ENCODE assay signal across 7 mouse cellular contexts in the genomic region with DNA sequence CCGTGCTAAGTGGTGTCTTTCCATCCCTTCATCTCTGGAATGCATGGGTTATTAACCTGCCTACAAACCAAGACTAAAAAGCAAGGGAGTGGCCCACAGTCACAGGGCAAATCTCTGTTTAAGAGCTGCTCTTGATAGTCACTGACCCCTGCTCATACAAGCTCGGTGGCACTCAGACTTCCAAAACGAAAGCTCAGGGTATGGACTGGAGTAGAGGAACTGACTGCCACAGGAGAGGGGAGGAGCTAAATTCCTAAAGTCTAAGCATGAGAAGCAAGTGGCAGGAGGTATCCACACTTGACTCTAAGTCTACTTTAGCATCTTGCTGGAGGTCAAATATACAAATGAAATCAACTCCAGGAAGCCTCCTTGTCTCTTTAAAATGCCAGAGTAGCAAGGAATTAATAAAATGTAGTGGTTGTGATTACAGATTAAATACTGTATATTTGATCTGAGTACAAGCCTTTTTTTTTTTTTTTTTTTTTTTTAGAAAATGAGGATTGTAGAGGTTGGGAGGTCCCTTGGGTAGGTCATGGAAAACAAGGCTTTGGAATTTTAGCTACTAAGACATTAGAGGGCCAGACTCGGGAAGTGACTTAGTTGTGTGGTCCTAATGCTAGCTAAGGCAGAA. TPM values are rescaled to one million over a fixed set of nuclear protein-coding genes. Genes with fewer than 3 reads are reported as not detected.
DNase-seq lines count a peak whose midpoint lies in the region; ATAC-seq and TF ChIP-seq lines count a peak whose summit lies in the region.

No protein-coding gene starts in this region.

- no peaks in the 10 kb centered on the region for H3K27me3 ChIP-seq in embryonic facial prominence, embryonic 15.5 days
- H3K27me3 ChIP-seq in limb, embryonic 14.5 days (ENCODE audit: control insufficient read depth, insufficient read depth, low read length), result no peaks in the 10 kb centered on the region
- H3K27me3 ChIP-seq in stomach, embryonic 16.5 days (ENCODE audit: control insufficient read depth, insufficient read depth, low read length), result no peaks in the 10 kb centered on the region

- H3K4me2 ChIP-seq in embryonic facial prominence, embryonic 15.5 days (replicated peaks), result peak overlapping the region; percentile 77
- peak overlapping the region; percentile 76 for H3K4me2 ChIP-seq in limb, embryonic 14.5 days (replicated peaks; ENCODE audit: low read depth, low read length, severe bottlenecking)
- peak overlapping the region; percentile 82; the same call in 1 of the 2 replicates for H3K4me2 ChIP-seq in stomach, embryonic 16.5 days (ENCODE audit: low read depth, low read length)

- peak; percentile 15 for DNase-seq in lung, postnatal 36 days
- DNase-seq in lung, postnatal 14 days, result no peak
- no peak for DNase-seq in limb, embryonic 14.5 days (ENCODE audit: low spot score)
- no peak for DNase-seq in left cerebral cortex, adult 8-10 months (ENCODE audit: low spot score in 2 of 2)

- 49% methylated on average over 4 of the region's 4 CpGs for WGBS in embryonic facial prominence, embryonic 15.5 days
- WGBS in limb, embryonic 14.5 days, result 52% methylated on average over 4 of the region's 4 CpGs
- WGBS in stomach, embryonic 16.5 days, result 38% methylated on average over 4 of the region's 4 CpGs

- 0 out of 2 replicates have a peak, but pooled peaks have one; percentile 15 for ATAC-seq in embryonic facial prominence, embryonic 15.5 days (ENCODE audit: insufficient number of reproducible peaks, low FRiP score, low TSS enrichment, low read depth)
- 0 out of 2 replicates have a peak, but pooled peaks have one; percentile 19 for ATAC-seq in limb, embryonic 14.5 days (ENCODE audit: low FRiP score, low read depth)
- no peak for ATAC-seq in stomach, embryonic 16.5 days (ENCODE audit: insufficient read depth, low FRiP score)
- no peak; the same call in 1 of the 2 replicates for ATAC-seq in monocyte, adult 5-6 weeks (replicated peaks; ENCODE audit: insufficient number of reproducible peaks, low FRiP score, low TSS enrichment, poor library complexity, severe bottlenecking)

- no peak overlapping the region for H3K9ac ChIP-seq in embryonic facial prominence, embryonic 15.5 days
- H3K9ac ChIP-seq in limb, embryonic 14.5 days (ENCODE audit: low read depth, low read length, severe bottlenecking), result no peak overlapping the region; the same call in 1 of the 2 replicates
- peak overlapping the region; percentile 71; the same call in 1 of the 2 replicates for H3K9ac ChIP-seq in stomach, embryonic 16.5 days (ENCODE audit: low read length)

- H3K27ac ChIP-seq in embryonic facial prominence, embryonic 15.5 days (replicated peaks), result no peak overlapping the region
- no peak overlapping the region for H3K27ac ChIP-seq in limb, embryonic 14.5 days (replicated peaks; ENCODE audit: low read depth, low read length)
- H3K27ac ChIP-seq in stomach, embryonic 16.5 days (ENCODE audit: low read length), result no peak overlapping the region

- peaks cover 8% of the 10 kb centered on the region for H3K4me1 ChIP-seq in embryonic facial prominence, embryonic 15.5 days
- H3K4me1 ChIP-seq in limb, embryonic 14.5 days (ENCODE audit: control insufficient read depth, insufficient read depth, low read length), result no peaks in the 10 kb centered on the region
- peaks cover 8% of the 10 kb centered on the region; the same call in 1 of the 2 replicates for H3K4me1 ChIP-seq in stomach, embryonic 16.5 days (ENCODE audit: control insufficient read depth, insufficient read depth, low read length)

- H3K4me3 ChIP-seq in embryonic facial prominence, embryonic 15.5 days (replicated peaks), result peak overlapping the region; percentile 42
- peak overlapping the region; percentile 37; the same call in 1 of the 2 replicates for H3K4me3 ChIP-seq in limb, embryonic 14.5 days (replicated peaks; ENCODE audit: low read length)
- peak overlapping the region; percentile 49 for H3K4me3 ChIP-seq in stomach, embryonic 16.5 days (replicated peaks; ENCODE audit: low read length)

- no peaks in the 10 kb centered on the region for H3K36me3 ChIP-seq in embryonic facial prominence, embryonic 15.5 days
- H3K36me3 ChIP-seq in limb, embryonic 14.5 days (ENCODE audit: control insufficient read depth, insufficient read depth, low read length), result no peaks in the 10 kb centered on the region
- no peaks in the 10 kb centered on the region for H3K36me3 ChIP-seq in stomach, embryonic 16.5 days (ENCODE audit: control insufficient read depth, insufficient read depth, low read length)

- no peak for TF ChIP-seq POLR2A in limb, embryonic 14.5 days (IDR thresholded peaks at IDR 0.05; ENCODE audit: borderline replicate concordance, extremely low read depth, insufficient read depth, insufficient read length)

- no peaks in the 10 kb centered on the region for H3K9me3 ChIP-seq in embryonic facial prominence, embryonic 15.5 days (replicated peaks)
- H3K9me3 ChIP-seq in limb, embryonic 14.5 days (ENCODE audit: control insufficient read depth, low read length), result no peaks in the 10 kb centered on the region
- no peaks in the 10 kb centered on the region for H3K9me3 ChIP-seq in stomach, embryonic 16.5 days (replicated peaks; ENCODE audit: control insufficient read depth, low read length)

RNA-seq across cellular contexts. Expression of a gene that starts 20.4 kb away (rescaled TPM):
- polyA plus RNA-seq in embryonic facial prominence, embryonic 15.5 days (2015; fragmentation: Nextera tagmentation; extraction: Ambion mirVana), result 0.21 and 0.41 TPM in 2 replicates
- 0.36 and 0.45 TPM in 2 replicates for polyA plus RNA-seq in limb, embryonic 14.5 days (2012; rRNA removed)
- polyA plus RNA-seq in limb, embryonic 14.5 days (2014; fragmentation: Nextera tagmentation; extraction: Ambion mirVana), result 0.22 and 0.33 TPM in 2 replicates
- 0.66 and 0.86 TPM in 2 replicates for polyA plus RNA-seq in stomach, embryonic 16.5 days (2015; fragmentation: Nextera tagmentation; extraction: Ambion mirVana)
- under 1 TPM; 0.44 to 0.71 (median 0.64) TPM for total RNA-seq in left cerebral cortex, adult 8-10 months (2022)
- 5.9 to 10.5 TPM (median 6.7 TPM) in 3 replicates for total RNA-seq in monocyte, adult 5-6 weeks (2017)

RNA-seq across cellular contexts. Expression of a gene that starts 23.3 kb away (rescaled TPM):
- 105 and 109 TPM in 2 replicates for polyA plus RNA-seq in embryonic facial prominence, embryonic 15.5 days (2015; fragmentation: Nextera tagmentation; extraction: Ambion mirVana)
- polyA plus RNA-seq in limb, embryonic 14.5 days (2012; rRNA removed), result 69.5 and 70.1 TPM in 2 replicates
- polyA plus RNA-seq in limb, embryonic 14.5 days (2014; fragmentation: Nextera tagmentation; extraction: Ambion mirVana), result 106 and 114 TPM in 2 replicates
- polyA plus RNA-seq in stomach, embryonic 16.5 days (2015; fragmentation: Nextera tagmentation; extraction: Ambion mirVana), result 73.0 and 79.4 TPM in 2 replicates
- total RNA-seq in left cerebral cortex, adult 8-10 months (2022), result 10 to 100 TPM; 53.6 to 58.5 (median 55.7) TPM
- 14.6 to 25.9 TPM (median 16.7 TPM) in 3 replicates for total RNA-seq in monocyte, adult 5-6 weeks (2017)

RNA-seq across cellular contexts. Expression of a gene that starts 42.9 kb away (rescaled TPM):
- polyA plus RNA-seq in embryonic facial prominence, embryonic 15.5 days (2015; fragmentation: Nextera tagmentation; extraction: Ambion mirVana), result 0.49 and 0.60 TPM in 2 replicates
- polyA plus RNA-seq in limb, embryonic 14.5 days (2012; rRNA removed), result 0.85 and 1.1 TPM in 2 replicates
- 0.36 and 0.41 TPM in 2 replicates for polyA plus RNA-seq in limb, embryonic 14.5 days (2014; fragmentation: Nextera tagmentation; extraction: Ambion mirVana)
- 2.3 and 2.6 TPM in 2 replicates for polyA plus RNA-seq in stomach, embryonic 16.5 days (2015; fragmentation: Nextera tagmentation; extraction: Ambion mirVana)
- 1 to 10 TPM in 3 of 4 experiments, under 1 TPM in 1; 0.78 to 2.0 (median 1.9) TPM for total RNA-seq in left cerebral cortex, adult 8-10 months (2022)
- not detected in 3 replicates for total RNA-seq in monocyte, adult 5-6 weeks (2017)

RNA-seq across cellular contexts. Expression of a gene that starts 46.7 kb away (rescaled TPM):
- polyA plus RNA-seq in embryonic facial prominence, embryonic 15.5 days (2015; fragmentation: Nextera tagmentation; extraction: Ambion mirVana), result 28.9 and 29.9 TPM in 2 replicates
- 15.5 and 17.0 TPM in 2 replicates for polyA plus RNA-seq in limb, embryonic 14.5 days (2012; rRNA removed)
- polyA plus RNA-seq in limb, embryonic 14.5 days (2014; fragmentation: Nextera tagmentation; extraction: Ambion mirVana), result 20.9 and 21.2 TPM in 2 replicates
- 23.1 and 25.8 TPM in 2 replicates for polyA plus RNA-seq in stomach, embryonic 16.5 days (2015; fragmentation: Nextera tagmentation; extraction: Ambion mirVana)
- 10 to 100 TPM; 24.6 to 32.1 (median 28.9) TPM for total RNA-seq in left cerebral cortex, adult 8-10 months (2022)
- 11.9 to 26.7 TPM (median 17.7 TPM) in 3 replicates for total RNA-seq in monocyte, adult 5-6 weeks (2017)

Comparison
In these comparisons a context has a peak if more than half of its experiments do, and no peak if none do; other contexts are left out.
1. ATAC-seq: peak in embryonic facial prominence, embryonic 15.5 days (single experiment) and limb, embryonic 14.5 days (single experiment); none in stomach, embryonic 16.5 days (single experiment) and monocyte, adult 5-6 weeks (single experiment).
2. Peak in every context shown above with its lines, with median percentiles within 50 percentile points of each other: H3K4me2 ChIP-seq and H3K4me3 ChIP-seq.